Mouse (Mus musculus): ENCODE measurements around the gene Elmo1. TPM values are rescaled to one million over a fixed set of nuclear protein-coding genes. Genes with fewer than 3 reads are reported as not detected.

Elmo1 gene
- total and polyA plus RNA-seq, 3 experiments, result 5.2 to 7.6 TPM; not detected in 1

DNA sequence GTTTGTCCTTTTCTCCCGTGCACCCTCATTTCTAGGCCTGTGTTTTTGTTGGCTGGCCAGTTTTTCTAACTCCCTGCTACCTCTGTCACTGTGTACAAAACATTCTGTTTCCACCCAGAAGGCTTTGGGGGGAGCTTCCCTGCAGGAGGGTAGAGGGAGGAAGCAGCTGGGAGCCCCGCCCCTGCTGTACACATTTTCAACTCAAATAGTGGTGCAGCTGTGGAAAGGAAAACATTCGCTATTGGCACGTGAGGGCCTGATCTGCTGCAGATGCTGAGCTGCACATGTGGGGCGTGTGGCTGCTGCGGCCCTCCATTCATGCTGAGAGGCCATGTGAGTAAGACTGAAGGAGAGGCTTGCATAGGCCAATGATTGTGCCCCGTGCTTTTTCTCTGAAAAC lies 198.0 kb downstream of the Elmo1 start:
- no peaks in the 10 kb centered on the region for H3K9me3 ChIP-seq (replicated peaks; ENCODE audit: insufficient read depth, low read length)
- DNase-seq (ENCODE audit: low read depth, low spot score), result no peak
- H3K9ac ChIP-seq (ENCODE audit: control insufficient read depth, low read depth, low read length, poor library complexity, severe bottlenecking), result no peak overlapping the region
- H3K4me1 ChIP-seq (ENCODE audit: control insufficient read depth in 1 of 2, insufficient read depth in 2 of 2, low read length in 2 of 2), result no peaks in the 10 kb centered on the region
- no peaks in the 10 kb centered on the region for H3K36me3 ChIP-seq (ENCODE audit: control insufficient read depth in 1 of 2, insufficient read depth in 2 of 2, low read length in 2 of 2)
- no peaks in the 10 kb centered on the region for H3K79me2 ChIP-seq (ENCODE audit: control insufficient read depth, insufficient read depth, low read length, poor library complexity)
- H3K27me3 ChIP-seq (ENCODE audit: control insufficient read depth in 1 of 2, insufficient read depth in 2 of 2, low read length in 2 of 2), result no peaks in the 10 kb centered on the region
- no peak for TF ChIP-seq ZKSCAN1 (IDR thresholded peaks at IDR 0.05; ENCODE audit: low read depth, low read length)
- no peak for TF ChIP-seq JUND (IDR thresholded peaks at IDR 0.05; ENCODE audit: low read depth, low read length)
- no peak for TF ChIP-seq USF2 (IDR thresholded peaks at IDR 0.05; ENCODE audit: borderline replicate concordance in 1 of 2, insufficient read depth in 1 of 2, low read depth in 1 of 2, low read length in 2 of 2)
- TF ChIP-seq MAZ (IDR thresholded peaks at IDR 0.05; ENCODE audit: low read depth, low read length), result no peak
- no peak for TF ChIP-seq ELF1 (IDR thresholded peaks at IDR 0.05; ENCODE audit: low read depth, low read length)
- H3K27ac ChIP-seq (ENCODE audit: control insufficient read depth, low read depth, low read length), result no peak overlapping the region
- no peak overlapping the region for H3K4me3 ChIP-seq (ENCODE audit: control insufficient read depth in 1 of 2, insufficient read depth in 1 of 2, low read depth in 2 of 2, low read length in 2 of 2)

DNA sequence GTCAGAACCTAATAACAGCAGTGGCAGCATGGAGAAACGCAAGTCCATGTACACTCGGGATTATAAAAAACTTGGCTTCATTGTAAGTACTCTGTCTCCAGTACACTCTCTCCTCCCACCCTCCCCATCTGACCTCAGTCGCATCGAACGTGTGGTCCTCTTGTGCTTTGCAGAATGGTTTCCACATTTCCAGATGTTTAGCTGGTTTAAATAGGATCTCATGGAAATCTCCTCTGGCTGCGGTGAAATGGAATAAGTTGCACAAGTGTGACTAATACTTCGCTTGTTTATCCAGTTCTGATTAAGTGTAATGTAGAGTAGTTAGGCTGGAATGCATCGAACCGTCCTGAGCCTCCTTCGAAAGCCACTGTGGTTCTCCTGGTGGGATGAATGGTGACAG lies 200.0 kb downstream of the Elmo1 start:
- Histone ChIP-seq H3K27me3 (ENCODE audit: control insufficient read depth in 1 of 2, insufficient read depth in 2 of 2, low read length in 2 of 2) (no peaks in the 10 kb centered on the region), H3K4me3 (ENCODE audit: control insufficient read depth in 1 of 2, insufficient read depth in 1 of 2, low read depth in 2 of 2, low read length in 2 of 2) (no peak overlapping the region), H3K79me2 (ENCODE audit: control insufficient read depth, insufficient read depth, low read length, poor library complexity) (no peaks in the 10 kb centered on the region), H3K9me3 (replicated peaks; ENCODE audit: insufficient read depth, low read length) (no peaks in the 10 kb centered on the region), H3K27ac (ENCODE audit: control insufficient read depth, low read depth, low read length) (no peak overlapping the region), H3K9ac (ENCODE audit: control insufficient read depth, low read depth, low read length, poor library complexity, severe bottlenecking) (no peak overlapping the region), H3K36me3 (ENCODE audit: control insufficient read depth in 1 of 2, insufficient read depth in 2 of 2, low read length in 2 of 2) (peaks cover 0 to 3% of the 10 kb centered on the region in 2 experiments; a peak in 2 of 4 replicates), H3K4me1 (ENCODE audit: control insufficient read depth in 1 of 2, insufficient read depth in 2 of 2, low read length in 2 of 2) (peaks cover 0 to 7% of the 10 kb centered on the region in 2 experiments; a peak in 3 of 4 replicates)
- TF ChIP-seq MYB (IDR thresholded peaks at IDR 0.05; ENCODE audit: low read depth, low read length) (no peak), CHD2 (IDR thresholded peaks at IDR 0.05; ENCODE audit: low read length) (no peak), ZMIZ1 (IDR thresholded peaks at IDR 0.05; ENCODE audit: low read depth, low read length) (no peak), GATA1 (IDR thresholded peaks at IDR 0.05; ENCODE audit: low read depth, low read length) (no peak), KAT2A (conservative IDR thresholded peaks at IDR 0.05; ENCODE audit: low read depth, low read length) (no peak), SMC3 (IDR thresholded peaks at IDR 0.05; ENCODE audit: low read depth, low read length) (no peak), BHLHE40 (IDR thresholded peaks at IDR 0.05; ENCODE audit: borderline replicate concordance, low read depth, low read length) (no peak), POLR2AphosphoS5 (IDR thresholded peaks at IDR 0.05; ENCODE audit: borderline replicate concordance, low read depth, low read length) (no peak), MAFK (IDR thresholded peaks at IDR 0.05; ENCODE audit: borderline replicate concordance, low read depth, low read length) (no peak), NELFE (IDR thresholded peaks at IDR 0.05; ENCODE audit: low read depth, low read length) (no peak), USF2 (IDR thresholded peaks at IDR 0.05; ENCODE audit: borderline replicate concordance in 1 of 2, insufficient read depth in 1 of 2, low read depth in 1 of 2, low read length in 2 of 2) (no peak), E2F4 (IDR thresholded peaks at IDR 0.05; ENCODE audit: borderline replicate concordance, low read depth, low read length) (no peak), SIN3A (IDR thresholded peaks at IDR 0.05; ENCODE audit: low read length) (no peak), ZNF384 (IDR thresholded peaks at IDR 0.05; ENCODE audit: low read depth, low read length) (no peak)
- DNase-seq (ENCODE audit: low read depth, low spot score), result no peak
